Mouse (Mus musculus): ENCODE results near the gene Dock2. TPM values are rescaled to one million over a fixed set of nuclear protein-coding genes. Genes with fewer than 3 reads are reported as not detected.

Gene Dock2
- polyA plus RNA-seq, 1 experiment from 2014 or later = 1.1 TPM

DNA sequence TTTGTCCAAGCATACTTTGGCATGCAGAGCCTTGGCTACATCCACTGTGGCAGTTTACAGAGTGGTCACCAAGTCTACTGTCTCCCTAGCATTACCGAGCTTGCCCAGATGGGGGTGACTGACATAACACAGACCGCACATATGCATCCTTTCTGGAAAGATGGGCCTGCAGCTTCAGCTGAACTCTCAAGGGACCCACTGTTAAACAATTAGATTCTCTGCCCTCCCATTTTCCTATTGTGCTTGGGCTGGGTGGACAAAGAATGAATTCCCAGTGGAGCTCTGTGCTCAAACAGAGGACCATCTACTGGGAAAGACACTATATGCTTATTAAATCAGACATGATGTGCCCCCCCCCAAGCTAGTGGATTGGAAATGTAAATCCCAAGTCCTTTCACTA is 9.1 kb downstream of the Dock2 start:
- H3K4me1 ChIP-seq (ENCODE audit: control insufficient read depth, insufficient read depth, low read length) = 0 out of 2 replicates have a peak, but pooled peaks cover 3% of the 10 kb centered on the region

DNA sequence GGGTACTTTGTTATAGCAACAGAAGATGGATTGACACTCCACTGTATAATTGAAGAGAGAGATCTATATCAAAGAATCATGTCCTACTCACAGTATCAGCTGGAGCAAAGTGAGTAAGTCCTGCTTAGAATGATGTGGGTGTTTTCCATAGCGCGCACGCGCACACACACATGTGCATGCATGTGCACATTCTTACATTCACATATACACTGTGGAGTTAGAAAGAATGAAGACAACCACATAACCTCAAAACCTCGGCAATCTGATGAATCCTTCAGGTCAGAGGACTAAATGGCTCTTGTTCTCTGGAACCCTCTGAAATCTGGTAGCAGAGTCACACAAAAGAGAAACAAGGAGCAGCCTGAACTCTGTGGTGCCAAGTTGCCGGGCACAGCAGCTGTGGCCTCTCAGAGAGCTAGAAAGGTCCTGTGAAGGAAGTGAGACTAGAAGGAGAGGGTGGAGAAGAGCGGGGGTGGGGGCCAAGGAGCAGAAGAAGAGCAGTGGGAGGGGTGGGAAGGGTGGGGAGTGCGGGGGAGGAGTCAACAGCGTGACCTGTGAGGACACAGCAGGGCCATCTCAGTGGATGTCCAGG is 10.3 kb downstream of the Dock2 start:
- Histone ChIP-seq H3K9ac (ENCODE audit: low read depth, low read length) (no peak overlapping the region), H3K4me1 (ENCODE audit: control insufficient read depth, insufficient read depth, low read length) (0 out of 2 replicates have a peak, but pooled peaks cover 3% of the 10 kb centered on the region), H3K27me3 (ENCODE audit: control insufficient read depth, insufficient read depth, low read length) (no peaks in the 10 kb centered on the region), H3K4me3 (ENCODE audit: low read length) (no peak overlapping the region), H3K9me3 (ENCODE audit: control insufficient read depth, low read length) (no peaks in the 10 kb centered on the region), H3K36me3 (ENCODE audit: control insufficient read depth, insufficient read depth, low read length) (no peaks in the 10 kb centered on the region), H3K27ac (ENCODE audit: low read depth, low read length) (no peak overlapping the region), H3K4me2 (replicated peaks; ENCODE audit: low read depth, low read length) (no peak overlapping the region)
- 85% methylated on average over 9 of the region's 9 CpGs for WGBS
- no peak for ATAC-seq (ENCODE audit: low FRiP score, low TSS enrichment)

More for the DNA sequence above, 9.1 kb downstream of the Dock2 start:
- 88% methylated on average over 2 of the region's 2 CpGs for WGBS
- H3K4me3 ChIP-seq (ENCODE audit: low read length) = no peak overlapping the region
- no peak overlapping the region for H3K27ac ChIP-seq (ENCODE audit: low read depth, low read length)
- no peaks in the 10 kb centered on the region for H3K36me3 ChIP-seq (ENCODE audit: control insufficient read depth, insufficient read depth, low read length)
- H3K27me3 ChIP-seq (ENCODE audit: control insufficient read depth, insufficient read depth, low read length) = no peaks in the 10 kb centered on the region
- no peak for ATAC-seq (ENCODE audit: low FRiP score, low TSS enrichment)
- H3K9ac ChIP-seq (ENCODE audit: low read depth, low read length) = no peak overlapping the region
- H3K4me2 ChIP-seq (replicated peaks; ENCODE audit: low read depth, low read length) = no peak overlapping the region
- H3K9me3 ChIP-seq (ENCODE audit: control insufficient read depth, low read length) = no peaks in the 10 kb centered on the region

DNA sequence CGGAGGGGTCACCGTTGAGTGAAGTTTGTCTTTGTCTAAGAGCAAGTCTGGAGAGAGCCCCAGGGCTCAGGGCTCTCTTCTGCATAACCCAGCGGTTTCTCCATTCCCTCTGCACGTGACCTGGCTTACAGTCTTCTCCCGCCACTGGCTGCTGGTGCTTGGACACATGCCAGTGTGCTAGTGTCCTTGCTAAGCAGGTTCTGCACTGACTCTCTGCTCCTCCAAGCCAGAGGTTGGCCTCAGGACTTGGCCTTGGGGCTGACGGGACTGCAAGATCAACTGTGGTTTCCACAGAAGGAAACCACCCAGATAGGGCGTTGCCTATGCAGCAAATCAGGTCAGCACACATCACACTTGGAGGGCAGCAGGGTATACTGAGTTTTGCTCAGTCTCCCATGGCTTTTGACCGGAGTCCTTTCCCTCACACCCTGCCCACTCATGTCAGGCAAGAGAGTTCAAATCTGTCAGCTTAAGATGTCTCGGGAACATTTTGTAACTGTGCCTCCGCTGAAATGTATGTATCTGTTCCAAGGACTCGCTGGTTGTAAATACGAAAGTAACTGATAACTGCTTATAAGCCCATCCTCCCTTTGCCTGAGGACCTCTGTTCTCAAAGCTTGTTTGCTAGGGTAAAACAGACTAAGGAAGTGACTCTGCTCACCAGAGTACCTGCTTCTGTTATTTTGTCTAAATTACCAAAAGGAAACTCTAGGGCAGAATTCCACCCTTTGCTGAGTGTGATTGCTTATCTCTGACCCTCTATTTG is 12.3 kb downstream of the Dock2 start:
- Histone ChIP-seq H3K4me2 (replicated peaks; ENCODE audit: low read depth, low read length) (no peak overlapping the region), H3K9ac (ENCODE audit: low read depth, low read length) (no peak overlapping the region), H3K9me3 (ENCODE audit: control insufficient read depth, low read length) (no peaks in the 10 kb centered on the region), H3K36me3 (ENCODE audit: control insufficient read depth, insufficient read depth, low read length) (no peaks in the 10 kb centered on the region), H3K4me1 (ENCODE audit: control insufficient read depth, insufficient read depth, low read length) (0 out of 2 replicates have a peak, but pooled peaks cover 3% of the 10 kb centered on the region), H3K27ac (ENCODE audit: low read depth, low read length) (no peak overlapping the region), H3K27me3 (ENCODE audit: control insufficient read depth, insufficient read depth, low read length) (no peaks in the 10 kb centered on the region), H3K4me3 (ENCODE audit: low read length) (no peak overlapping the region)
- peak; percentile 57; the same call in 1 of the 2 replicates for ATAC-seq (ENCODE audit: low FRiP score, low TSS enrichment)
- 58% methylated on average over 12 of the region's 12 CpGs for WGBS

DNA sequence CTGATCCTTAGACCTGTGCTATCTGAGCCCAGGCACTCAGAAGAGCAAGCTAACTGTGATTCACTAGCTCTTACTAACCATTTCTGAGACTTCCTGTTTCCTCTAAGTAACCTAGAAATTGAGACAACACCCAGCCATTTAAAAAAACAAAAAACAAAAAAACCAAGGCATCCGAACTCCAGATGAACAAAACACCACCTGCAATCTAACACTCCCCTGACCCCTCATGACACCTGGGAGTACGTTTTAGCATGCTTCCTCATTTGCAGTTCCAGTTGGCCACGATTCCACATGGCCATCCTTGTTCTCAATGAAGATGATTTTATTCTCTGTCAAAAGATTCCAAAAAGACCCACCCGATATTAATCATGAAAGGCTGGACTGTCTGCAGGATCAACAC is 13.0 kb downstream of the Dock2 start:
- H3K4me3 ChIP-seq (ENCODE audit: low read length) = no peak overlapping the region
- no peak overlapping the region for H3K9ac ChIP-seq (ENCODE audit: low read depth, low read length)
- H3K27me3 ChIP-seq (ENCODE audit: control insufficient read depth, insufficient read depth, low read length) = no peaks in the 10 kb centered on the region
- peaks cover 4% of the 10 kb centered on the region; the same call in 1 of the 2 replicates for H3K9me3 ChIP-seq (ENCODE audit: control insufficient read depth, low read length)
- WGBS = 41% methylated on average over 4 of the region's 4 CpGs
- 0 out of 2 replicates have a peak, but pooled peaks cover 3% of the 10 kb centered on the region for H3K4me1 ChIP-seq (ENCODE audit: control insufficient read depth, insufficient read depth, low read length)
- H3K27ac ChIP-seq (ENCODE audit: low read depth, low read length) = no peak overlapping the region
- H3K4me2 ChIP-seq (replicated peaks; ENCODE audit: low read depth, low read length) = no peak overlapping the region
- H3K36me3 ChIP-seq (ENCODE audit: control insufficient read depth, insufficient read depth, low read length) = no peaks in the 10 kb centered on the region
- ATAC-seq (ENCODE audit: low FRiP score, low TSS enrichment) = no peak

DNA sequence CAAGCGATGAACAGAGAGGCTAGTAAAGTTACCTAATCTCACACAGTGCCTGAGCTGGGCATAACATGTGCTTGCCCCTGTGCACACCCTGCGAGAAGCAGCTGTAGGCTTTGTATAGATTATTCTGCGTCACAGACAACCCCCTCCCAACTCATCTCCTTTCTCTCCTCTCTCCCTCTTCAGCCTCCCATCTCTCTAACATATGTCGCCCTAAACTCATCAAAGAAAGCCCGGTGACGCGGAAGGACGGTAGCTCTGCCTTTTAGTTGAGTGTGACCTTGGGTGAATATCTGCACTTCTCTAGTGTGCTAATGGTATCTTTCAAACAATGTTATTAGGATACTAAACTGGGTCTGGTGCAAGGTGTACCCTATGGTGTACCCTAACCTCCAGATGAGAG is 13.7 kb downstream of the Dock2 start:
- H3K27me3 ChIP-seq (ENCODE audit: control insufficient read depth, insufficient read depth, low read length) = no peaks in the 10 kb centered on the region
- H3K9me3 ChIP-seq (ENCODE audit: control insufficient read depth, low read length) = peaks cover 4% of the 10 kb centered on the region; the same call in 1 of the 2 replicates
- no peak overlapping the region for H3K9ac ChIP-seq (ENCODE audit: low read depth, low read length)
- no peak for ATAC-seq (ENCODE audit: low FRiP score, low TSS enrichment)
- H3K4me1 ChIP-seq (ENCODE audit: control insufficient read depth, insufficient read depth, low read length) = 0 out of 2 replicates have a peak, but pooled peaks cover 3% of the 10 kb centered on the region
- H3K36me3 ChIP-seq (ENCODE audit: control insufficient read depth, insufficient read depth, low read length) = no peaks in the 10 kb centered on the region
- H3K27ac ChIP-seq (ENCODE audit: low read depth, low read length) = no peak overlapping the region
- WGBS = 91% methylated on average over 8 of the region's 8 CpGs
- H3K4me2 ChIP-seq (replicated peaks; ENCODE audit: low read depth, low read length) = no peak overlapping the region
- H3K4me3 ChIP-seq (ENCODE audit: low read length) = no peak overlapping the region

DNA sequence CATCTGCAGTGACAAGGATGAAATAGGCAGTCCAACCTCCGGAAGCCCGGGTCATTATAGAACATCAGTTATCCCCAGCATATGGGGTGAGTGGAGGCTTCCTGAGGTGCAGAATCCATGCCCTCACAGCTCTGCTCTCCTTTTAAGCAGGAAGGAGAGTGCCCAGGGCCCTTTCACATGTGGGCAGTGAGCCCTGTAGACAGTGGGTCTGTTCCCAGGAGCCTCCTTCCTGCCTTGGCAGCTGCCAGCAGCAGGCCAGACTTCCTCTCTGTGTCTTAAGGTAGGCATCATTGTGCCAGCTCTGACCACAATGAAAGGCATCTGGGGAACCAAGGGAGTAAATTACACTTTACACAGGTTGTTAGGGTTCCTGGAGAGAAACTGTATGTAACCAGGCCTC is 14.3 kb downstream of the Dock2 start:
- H3K4me2 ChIP-seq (replicated peaks; ENCODE audit: low read depth, low read length) = no peak overlapping the region
- H3K27me3 ChIP-seq (ENCODE audit: control insufficient read depth, insufficient read depth, low read length) = no peaks in the 10 kb centered on the region
- H3K9ac ChIP-seq (ENCODE audit: low read depth, low read length) = no peak overlapping the region
- 0 out of 2 replicates have a peak, but pooled peaks cover 3% of the 10 kb centered on the region for H3K4me1 ChIP-seq (ENCODE audit: control insufficient read depth, insufficient read depth, low read length)
- H3K27ac ChIP-seq (ENCODE audit: low read depth, low read length) = no peak overlapping the region
- 100% methylated on average over 2 of the region's 2 CpGs for WGBS
- no peak for ATAC-seq (ENCODE audit: low FRiP score, low TSS enrichment)
- H3K9me3 ChIP-seq (ENCODE audit: control insufficient read depth, low read length) = peaks cover 4% of the 10 kb centered on the region; the same call in 1 of the 2 replicates
- H3K36me3 ChIP-seq (ENCODE audit: control insufficient read depth, insufficient read depth, low read length) = no peaks in the 10 kb centered on the region
- no peak overlapping the region for H3K4me3 ChIP-seq (ENCODE audit: low read length)

DNA sequence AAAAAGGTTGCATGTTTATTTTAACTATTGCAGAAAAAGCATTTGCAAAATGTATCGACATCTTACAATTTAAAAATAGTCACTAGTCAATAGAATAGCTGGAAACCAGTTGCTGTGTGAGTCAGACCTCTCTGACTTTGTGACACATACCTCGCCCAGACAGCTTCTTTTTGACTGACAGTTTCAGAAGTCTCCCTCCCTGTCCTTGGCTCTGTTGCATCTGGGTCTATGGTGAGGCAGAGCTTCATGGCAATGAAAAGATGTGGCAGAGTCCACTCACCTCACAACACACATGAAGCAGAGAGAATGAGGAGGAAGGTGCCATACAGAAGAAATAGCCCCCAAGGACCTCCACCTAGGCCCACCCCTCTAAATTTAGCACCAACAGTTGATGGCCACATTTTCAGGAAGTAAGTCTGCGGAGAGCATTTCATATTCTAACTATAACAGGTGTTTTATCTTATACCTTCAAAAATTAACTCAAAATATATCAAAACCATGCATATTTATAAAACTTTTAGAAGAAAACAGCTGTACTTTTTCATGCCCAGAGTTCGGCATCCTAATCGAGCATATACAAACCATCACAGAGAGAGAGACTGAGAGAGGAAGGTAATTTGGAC is 19.8 kb downstream of the Dock2 start:
- no peak overlapping the region for H3K4me3 ChIP-seq (ENCODE audit: low read length)
- no peak for ATAC-seq (ENCODE audit: low FRiP score, low TSS enrichment)
- H3K9me3 ChIP-seq (ENCODE audit: control insufficient read depth, low read length) = peaks cover 4% of the 10 kb centered on the region; the same call in 1 of the 2 replicates
- no peaks in the 10 kb centered on the region for H3K27me3 ChIP-seq (ENCODE audit: control insufficient read depth, insufficient read depth, low read length)
- no peaks in the 10 kb centered on the region for H3K36me3 ChIP-seq (ENCODE audit: control insufficient read depth, insufficient read depth, low read length)
- H3K9ac ChIP-seq (ENCODE audit: low read depth, low read length) = no peak overlapping the region
- WGBS = 84% methylated on average over 5 of the region's 5 CpGs
- no peak overlapping the region for H3K4me2 ChIP-seq (replicated peaks; ENCODE audit: low read depth, low read length)
- H3K27ac ChIP-seq (ENCODE audit: low read depth, low read length) = no peak overlapping the region
- no peaks in the 10 kb centered on the region for H3K4me1 ChIP-seq (ENCODE audit: control insufficient read depth, insufficient read depth, low read length)

DNA sequence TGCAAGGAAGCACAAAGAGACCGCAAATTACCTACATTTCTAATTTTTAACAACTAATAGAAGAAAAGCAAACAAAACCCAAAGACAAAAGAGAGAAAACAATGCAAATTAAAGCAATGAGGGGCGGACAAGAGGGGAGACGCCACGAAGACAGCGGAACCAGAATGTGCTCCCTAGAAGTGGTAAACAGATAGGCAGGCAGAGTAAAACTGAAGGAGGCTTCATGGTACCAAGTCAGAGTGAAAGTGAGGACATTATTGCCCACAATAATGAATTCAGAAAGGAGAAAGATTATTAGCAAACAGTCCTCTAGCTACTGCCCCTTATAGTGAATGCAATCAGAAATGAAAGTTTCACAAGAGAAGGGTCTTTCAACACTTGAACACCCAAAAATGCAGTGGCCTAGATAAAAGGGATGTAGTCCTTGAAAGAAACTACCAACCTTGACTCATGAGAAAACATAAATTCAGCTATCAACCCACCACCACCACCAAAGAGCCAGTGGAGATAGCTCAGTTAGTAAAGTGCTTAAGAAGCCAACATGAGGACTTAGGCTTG is 21.0 kb downstream of the Dock2 start:
- H3K27ac ChIP-seq (ENCODE audit: low read depth, low read length) = no peak overlapping the region
- WGBS = 90% methylated on average over 5 of the region's 5 CpGs
- H3K9me3 ChIP-seq (ENCODE audit: control insufficient read depth, low read length) = peaks cover 4% of the 10 kb centered on the region; the same call in 1 of the 2 replicates
- H3K36me3 ChIP-seq (ENCODE audit: control insufficient read depth, insufficient read depth, low read length) = no peaks in the 10 kb centered on the region
- H3K4me1 ChIP-seq (ENCODE audit: control insufficient read depth, insufficient read depth, low read length) = no peaks in the 10 kb centered on the region
- ATAC-seq (ENCODE audit: low FRiP score, low TSS enrichment) = no peak
- H3K4me2 ChIP-seq (replicated peaks; ENCODE audit: low read depth, low read length) = no peak overlapping the region
- no peak overlapping the region for H3K4me3 ChIP-seq (ENCODE audit: low read length)
- no peaks in the 10 kb centered on the region for H3K27me3 ChIP-seq (ENCODE audit: control insufficient read depth, insufficient read depth, low read length)
- no peak overlapping the region for H3K9ac ChIP-seq (ENCODE audit: low read depth, low read length)
